12 mouse cellular contexts compared by ENCODE assay signal in genomic region chr11:9597299-9597698, GRCm38 (mm10).
"Had no signal": no experiment of that assay in that cellular context is flagged by ENCODE, and none has a peak within 500 bp of the region (broad histone marks: within the 10 kb centered on the region; RNA-seq: fewer than 3 reads in every experiment).

No protein-coding gene starts in this region.

- H3K36me3 ChIP-seq: hindbrain, embryonic 13.5 days; limb, embryonic 13.5 days; midbrain, embryonic 13.5 days had no signal

- H3K27ac ChIP-seq: hindbrain, embryonic 13.5 days; hindbrain, postnatal 0 days; limb, embryonic 13.5 days; liver, embryonic 14.5 days; macrophage; midbrain, embryonic 13.5 days; stomach, postnatal 0 days had no signal

- H3K4me1 ChIP-seq: hindbrain, embryonic 13.5 days; limb, embryonic 13.5 days; midbrain, embryonic 13.5 days had no signal

- H3K4me2 ChIP-seq: hindbrain, embryonic 13.5 days; limb, embryonic 13.5 days; midbrain, embryonic 13.5 days had no signal

- H3K9ac ChIP-seq: hindbrain, embryonic 13.5 days; limb, embryonic 13.5 days; liver, embryonic 14.5 days; midbrain, embryonic 13.5 days had no signal

- DNase-seq: kidney, adult 11 months; kidney, postnatal 25 days; layer of hippocampus, adult 9-11 months; left cerebral cortex, postnatal 4 days; thymus, postnatal 4 days had no signal

- H3K27me3 ChIP-seq: hindbrain, embryonic 13.5 days; limb, embryonic 13.5 days; midbrain, embryonic 13.5 days had no signal

- H3K4me3 ChIP-seq: hindbrain, embryonic 13.5 days; limb, embryonic 13.5 days; midbrain, embryonic 13.5 days had no signal

- ATAC-seq: hindbrain, postnatal 0 days; midbrain, embryonic 13.5 days had no signal

- H3K9me3 ChIP-seq: hindbrain, embryonic 13.5 days; limb, embryonic 13.5 days; midbrain, embryonic 13.5 days had no signal
